Mouse (Mus musculus) cerebellum, adult 9-10 months (tissue): ENCODE measurements at regions not wholly inside any gene's neighbourhood (a gene's known extent, or its start where the extent isn't known, plus 50 kb on each side); places are given as distances from the start of the nearest gene placed in this dataset.
"Not testable (repeated sequence)": the region's sequence is repeated elsewhere in the genome, so short reads cannot be mapped to it uniquely, and the experiment has no call there.

Experiments used
- DNase-seq: peaks from one replicate; pipeline ENCODE4 v3.0.0; 2022

DNA sequence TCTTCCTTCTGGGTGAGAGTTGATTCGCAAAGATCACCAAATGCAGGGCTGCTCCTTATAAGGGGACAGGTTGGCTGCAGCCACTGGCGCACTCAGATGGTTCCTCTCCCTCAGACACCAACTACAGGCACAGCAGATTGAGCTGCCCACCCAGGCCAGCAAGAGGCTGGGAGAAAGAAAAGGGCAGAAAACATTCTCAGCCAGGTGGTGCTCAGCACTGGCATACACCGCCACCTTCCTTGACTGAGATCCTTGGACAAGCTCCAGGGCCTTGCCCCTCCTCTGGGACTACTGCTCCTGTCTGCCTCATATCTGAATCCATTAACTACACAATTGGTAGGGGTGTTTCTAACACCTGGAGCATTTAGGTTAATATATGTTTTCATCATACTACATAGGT is 110.4 kb upstream of the Pou3f3 start:
- no peak for DNase-seq

DNA sequence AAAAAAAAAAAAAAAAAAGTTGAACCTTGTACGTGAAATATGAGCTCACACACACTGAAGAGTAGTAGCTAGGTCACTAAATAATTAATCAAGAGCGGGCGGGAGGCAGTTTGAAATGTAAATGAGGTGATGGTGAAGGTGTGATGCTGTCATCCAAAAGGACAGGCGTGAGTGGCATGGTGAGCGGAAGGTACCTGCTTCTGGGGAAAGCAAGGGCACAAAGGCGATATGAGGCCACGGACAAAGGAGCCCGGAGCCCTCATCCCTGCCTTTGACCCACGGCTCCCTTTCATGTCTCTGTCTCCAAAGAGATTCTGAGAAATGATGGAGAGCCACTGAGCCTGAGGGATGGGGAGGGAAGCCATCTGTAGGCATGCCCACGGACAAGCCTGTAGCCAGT is 107.1 kb upstream of the Pou3f3 start:
- no peak for DNase-seq

DNA sequence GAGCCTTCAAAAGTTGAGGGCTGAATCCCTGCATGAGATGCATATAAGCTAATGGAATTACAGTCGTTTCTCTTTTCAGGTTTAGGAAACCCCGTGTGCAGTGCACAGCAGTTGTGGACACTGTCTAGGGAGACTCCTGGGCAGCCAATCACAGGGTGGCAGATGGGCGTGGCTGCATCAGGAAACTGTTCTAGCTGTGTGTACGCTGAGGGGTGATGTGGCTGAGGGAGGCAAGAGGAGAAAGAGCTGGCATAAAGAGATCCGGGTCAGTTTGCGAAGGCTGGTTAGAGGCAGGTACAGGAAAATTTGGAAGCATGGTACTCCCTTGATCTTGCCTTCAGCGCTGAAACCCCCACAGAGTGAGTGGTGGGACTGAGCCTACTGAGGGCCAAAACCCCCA is 106.1 kb upstream of the Pou3f3 start:
- DNase-seq = no peak

DNA sequence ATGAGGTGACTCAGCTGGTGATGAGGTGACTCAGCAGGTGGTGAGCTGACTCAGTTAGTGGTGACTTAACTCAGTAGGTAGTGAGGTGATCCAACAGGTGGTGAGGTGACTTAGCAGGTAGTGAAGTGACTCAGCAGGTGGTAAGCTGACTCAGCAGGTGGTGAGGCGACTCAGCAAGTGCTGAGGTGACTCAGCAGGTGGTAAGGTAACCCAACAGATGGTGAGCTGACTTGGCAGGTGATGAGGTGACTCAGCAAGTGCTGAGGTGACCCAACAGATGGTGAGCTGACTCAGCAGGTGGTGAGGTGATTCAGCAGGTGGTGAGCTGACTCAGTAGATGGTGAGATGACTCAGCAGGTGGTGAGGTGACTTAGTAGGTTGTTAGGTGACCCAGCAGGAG is 103.7 kb upstream of the Pou3f3 start:
- DNase-seq = no peak

DNA sequence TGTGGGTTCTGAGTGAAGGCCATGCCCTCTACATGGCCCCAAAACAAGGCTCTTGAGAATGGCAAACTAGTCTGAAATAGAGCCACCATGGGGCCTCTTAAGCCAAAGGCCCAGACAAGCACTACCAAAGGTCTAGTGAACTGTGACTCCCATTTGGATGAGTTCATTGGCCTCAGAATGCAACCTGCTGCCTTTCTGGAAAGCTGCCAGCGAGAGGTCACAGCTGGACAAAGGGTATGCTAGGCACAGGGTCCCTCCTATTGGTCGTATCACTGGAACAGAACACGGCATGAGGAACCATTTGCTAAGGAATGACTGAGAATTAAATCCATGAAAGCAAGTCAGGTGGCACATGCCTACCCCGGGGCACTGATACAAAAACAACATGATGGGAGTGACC is 98.5 kb upstream of the Pou3f3 start:
- no peak for DNase-seq

DNA sequence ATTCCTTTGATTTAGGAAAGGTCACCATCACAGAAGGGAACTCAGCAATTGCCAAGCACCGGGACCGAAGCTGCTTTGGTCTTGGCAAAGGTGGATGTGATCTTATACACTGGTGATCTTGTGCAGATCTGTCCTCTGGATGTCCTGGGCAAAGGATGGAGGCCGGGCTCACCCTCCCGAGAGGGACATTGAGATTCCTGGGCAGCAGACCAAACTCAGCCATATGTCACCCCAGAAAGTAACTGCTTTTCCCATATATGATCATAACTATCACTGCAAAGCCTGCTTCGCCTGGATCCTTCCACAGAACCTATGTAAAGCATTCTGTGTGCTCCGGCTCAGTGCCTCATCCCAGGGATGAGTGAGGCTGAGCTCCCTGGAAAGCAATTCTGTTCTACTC is 96.3 kb upstream of the Pou3f3 start:
- DNase-seq = peak; percentile 24

DNA sequence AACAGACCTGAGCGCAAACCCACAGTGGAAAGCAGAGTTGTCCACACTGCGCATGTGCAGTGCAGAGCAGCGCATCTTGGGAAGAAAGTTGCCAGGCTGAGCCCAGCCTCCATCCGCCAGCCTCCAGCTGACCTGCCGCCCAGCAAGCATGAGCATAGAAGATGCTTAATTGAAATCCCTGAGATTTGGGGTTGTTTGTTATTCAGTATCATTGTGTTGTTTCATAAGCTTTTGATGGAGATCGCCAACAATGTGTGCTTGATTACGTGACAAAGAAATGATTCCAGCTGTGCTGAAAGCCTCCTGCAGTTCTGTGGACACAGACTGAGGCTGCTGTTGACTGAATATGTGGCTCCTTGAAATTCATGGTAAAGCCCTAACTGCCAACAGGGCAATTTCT is 89.3 kb upstream of the Pou3f3 start:
- no peak for DNase-seq

DNA sequence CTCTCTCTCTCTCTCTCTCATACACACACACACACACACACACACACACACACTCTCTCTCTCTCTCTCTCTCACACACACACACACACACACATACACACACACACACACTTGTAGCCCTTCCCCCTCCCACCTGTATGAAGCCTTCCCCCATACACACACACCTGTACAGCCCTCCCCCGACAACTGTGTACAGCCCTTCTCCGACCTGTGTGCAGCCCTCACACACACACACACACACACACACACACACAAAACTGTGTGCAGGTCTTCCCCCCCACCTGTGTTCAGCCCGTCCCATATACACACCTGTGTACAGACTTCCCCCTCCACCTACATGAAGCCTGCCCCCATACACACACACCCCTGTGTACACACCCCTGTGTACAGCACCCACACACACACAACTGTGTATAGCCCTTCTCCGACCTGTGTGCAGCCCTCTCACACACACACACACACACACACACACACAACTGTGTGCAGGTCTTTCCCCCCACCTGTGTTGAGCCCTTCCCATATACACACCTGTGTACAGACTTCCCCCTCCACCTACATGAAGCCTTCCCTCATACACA is 88.0 kb upstream of the Pou3f3 start:
- DNase-seq = not testable (repeated sequence)

DNA sequence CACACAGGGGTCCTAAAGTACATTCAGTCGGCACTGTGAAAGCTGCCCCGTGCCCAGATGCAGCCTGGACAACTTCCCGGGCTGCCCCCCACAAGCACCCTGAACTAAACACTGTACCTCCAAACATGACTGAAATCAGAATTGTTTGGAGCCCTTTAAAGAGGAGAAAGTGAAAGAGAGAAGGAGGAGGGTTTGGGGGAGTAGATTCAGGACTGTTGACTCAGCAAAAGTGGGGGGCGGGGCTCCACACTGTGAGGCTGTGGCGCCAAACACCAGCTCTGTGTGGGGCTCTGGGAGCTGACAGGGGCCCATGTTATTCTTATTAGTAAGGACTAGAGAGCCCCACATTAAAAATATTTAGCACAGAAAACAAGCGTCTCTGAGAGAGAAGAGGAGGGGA is 71.8 kb upstream of the Pou3f3 start:
- no peak for DNase-seq

DNA sequence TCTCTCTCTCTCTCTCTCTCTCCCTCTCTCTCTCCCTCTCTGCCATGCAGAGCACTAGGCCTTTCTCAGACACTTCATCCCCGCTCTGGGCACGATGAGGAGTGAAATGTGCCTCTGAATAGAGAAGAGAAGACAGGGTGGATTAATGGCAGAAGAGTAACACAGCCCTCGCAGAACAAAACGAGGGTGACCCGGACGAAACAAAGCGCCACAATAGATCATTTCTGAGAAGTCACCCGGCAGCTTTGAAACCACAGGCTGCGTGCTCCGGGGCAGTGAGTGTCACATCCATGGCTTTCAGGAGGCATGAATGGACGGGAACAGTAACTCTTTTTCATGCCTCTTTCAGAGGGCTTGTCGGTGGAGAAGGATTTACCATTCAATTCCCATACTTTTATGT is 66.8 kb upstream of the Pou3f3 start:
- DNase-seq = no peak

DNA sequence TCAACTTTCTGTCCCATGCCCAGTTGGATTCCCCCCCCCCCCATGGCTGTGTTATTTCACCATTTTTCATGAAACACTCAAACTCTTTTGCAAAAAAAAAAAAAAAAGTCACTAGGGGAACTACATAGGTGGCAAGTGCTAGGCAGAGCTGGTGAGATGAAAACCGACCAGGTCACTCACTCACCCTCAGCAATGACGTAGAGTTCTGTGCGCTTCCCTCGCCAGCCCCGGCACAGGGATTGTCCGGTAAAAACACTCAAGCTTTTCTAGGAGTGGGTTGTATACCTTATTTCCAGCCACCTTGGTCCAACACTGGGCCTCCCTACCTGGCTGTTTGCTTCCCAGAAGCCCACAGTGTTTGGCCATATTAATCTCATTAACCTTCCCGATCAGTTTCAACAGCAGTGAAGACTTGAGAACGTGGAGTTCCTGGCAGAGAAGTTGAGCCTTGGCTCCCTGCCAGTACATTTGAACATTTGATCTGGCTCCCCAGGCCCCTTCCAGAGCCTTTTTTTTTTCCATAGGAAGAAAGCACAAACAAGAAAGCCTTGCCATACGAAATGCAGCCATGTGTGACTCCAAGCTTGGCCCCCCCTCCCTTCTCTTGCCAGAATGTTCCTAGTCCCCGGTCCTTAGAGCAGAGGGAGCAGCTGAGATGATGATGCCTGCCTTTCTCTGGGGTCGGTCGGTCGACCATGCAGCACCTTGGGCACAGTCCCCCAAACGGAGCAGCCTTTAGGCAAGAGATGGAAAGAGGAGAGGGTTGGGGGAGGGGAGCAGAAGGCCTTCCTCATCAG is 65.9 kb upstream of the Pou3f3 start:
- no peak for DNase-seq

DNA sequence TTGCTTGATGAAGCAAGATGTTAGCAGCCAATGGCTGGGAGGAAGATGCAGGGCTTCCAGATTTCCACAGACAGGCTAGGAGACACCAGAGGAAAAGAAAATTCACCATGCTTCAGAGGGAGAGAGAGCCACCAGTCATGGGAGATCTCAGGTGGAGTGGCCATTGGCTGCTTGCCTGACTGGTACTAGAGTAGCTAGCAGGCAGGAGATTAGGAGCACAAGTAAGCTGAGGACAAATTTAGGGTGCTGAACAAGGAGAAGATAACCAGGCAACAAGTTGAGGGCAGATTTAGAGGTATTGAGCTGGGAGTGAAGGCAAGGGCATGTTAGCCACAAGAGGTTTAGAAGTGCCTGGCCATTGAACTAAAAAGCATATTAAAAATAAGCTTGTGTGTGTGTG is 63.3 kb upstream of the Pou3f3 start:
- DNase-seq = no peak

DNA sequence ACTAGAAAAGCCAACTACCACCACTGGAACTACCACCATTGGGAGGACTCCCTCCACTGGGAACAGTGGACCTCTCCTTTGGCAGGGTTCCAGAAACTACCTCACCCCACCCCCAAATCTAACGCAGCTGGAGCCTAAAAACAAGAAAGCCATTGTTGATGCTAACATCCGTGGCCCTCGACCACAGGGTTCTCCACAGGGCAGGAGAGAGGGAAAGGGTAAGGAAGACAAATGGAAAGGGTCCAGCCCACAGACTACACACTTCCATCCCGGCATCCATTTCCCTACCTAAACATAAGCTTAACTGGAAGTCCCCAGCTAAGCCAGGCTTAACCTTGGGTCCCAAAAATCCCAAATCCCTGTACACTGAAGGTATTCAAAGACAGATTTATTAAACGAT is 59.0 kb upstream of the Pou3f3 start:
- DNase-seq = no peak
